Mouse (Mus musculus): ENCODE data around the gene Sftpa1. TPM values are rescaled to one million over a fixed set of nuclear protein-coding genes. Genes with fewer than 3 reads are reported as not detected.

Gene Sftpa1
- not detected for total RNA-seq (2021)

DNA sequence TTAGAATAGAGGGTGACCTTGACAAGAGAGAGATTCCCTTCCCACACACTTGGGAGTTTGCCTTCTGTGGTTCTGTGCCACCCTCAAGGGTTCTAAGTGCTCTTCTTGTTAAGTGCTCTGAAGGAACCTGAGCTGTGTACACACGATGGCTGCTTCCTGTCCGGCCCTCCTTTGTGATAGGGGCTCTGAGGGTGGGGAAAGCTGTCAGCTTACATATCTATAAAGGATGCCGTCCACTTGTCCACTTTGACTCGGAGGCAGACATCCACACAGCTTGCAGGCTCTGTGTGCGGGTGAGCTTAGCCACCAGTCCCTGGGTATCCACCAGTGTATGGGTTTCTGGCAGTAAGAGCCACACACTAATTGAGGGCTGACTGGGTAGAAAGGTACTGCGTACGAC lies at the start of gene Sftpa1:
TSS of gene Sftpa1 (plus strand) at position 243 of the 400 bp plus-strand sequence.
- no peak for DNase-seq
- intact Hi-C loops (cut with DNase I), result no loop called here

DNA sequence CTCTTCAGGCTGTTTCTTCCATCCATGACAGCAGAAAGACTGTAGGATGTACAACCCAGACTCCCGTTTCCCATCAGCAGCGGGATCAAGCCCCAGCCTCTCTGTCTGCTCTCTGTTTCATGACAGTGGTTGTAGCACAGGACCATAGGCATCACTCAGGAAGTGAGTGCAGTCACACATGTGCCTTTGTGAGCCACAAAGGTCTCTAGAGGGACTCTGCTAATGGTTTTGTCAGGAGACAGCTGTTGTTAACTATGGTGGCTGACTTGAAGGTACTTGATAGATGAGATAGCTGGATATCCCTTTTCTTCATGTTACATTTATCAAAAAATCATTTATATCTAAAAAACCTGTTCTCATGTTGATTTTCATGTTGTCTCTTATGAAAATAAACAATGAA lies 49.2 kb upstream of the Sftpa1 start:
- intact Hi-C loops (cut with DNase I), result no loop called here
- DNase-seq, result no peak

DNA sequence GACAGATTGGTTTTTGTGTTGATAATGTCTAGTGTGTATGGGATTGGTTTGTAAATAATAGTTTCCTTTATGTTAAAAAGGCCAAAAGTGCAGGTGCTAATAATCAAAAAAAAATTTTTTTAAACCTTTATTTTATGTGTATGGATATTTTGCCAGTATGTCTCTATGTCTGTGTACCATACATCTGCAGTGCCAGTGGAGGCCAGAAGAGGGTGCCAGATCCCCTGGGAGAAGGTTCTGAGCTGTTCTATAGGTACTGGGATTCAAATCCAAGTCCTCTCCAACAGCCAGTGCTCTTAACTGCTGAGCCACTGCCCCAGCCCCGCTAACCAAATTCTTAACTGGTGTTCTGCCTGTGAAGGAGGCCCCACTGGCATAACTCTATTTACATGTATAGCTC lies 44.1 kb upstream of the Sftpa1 start:
- intact Hi-C loops (cut with DNase I), result no loop called here
- no peak for DNase-seq

DNA sequence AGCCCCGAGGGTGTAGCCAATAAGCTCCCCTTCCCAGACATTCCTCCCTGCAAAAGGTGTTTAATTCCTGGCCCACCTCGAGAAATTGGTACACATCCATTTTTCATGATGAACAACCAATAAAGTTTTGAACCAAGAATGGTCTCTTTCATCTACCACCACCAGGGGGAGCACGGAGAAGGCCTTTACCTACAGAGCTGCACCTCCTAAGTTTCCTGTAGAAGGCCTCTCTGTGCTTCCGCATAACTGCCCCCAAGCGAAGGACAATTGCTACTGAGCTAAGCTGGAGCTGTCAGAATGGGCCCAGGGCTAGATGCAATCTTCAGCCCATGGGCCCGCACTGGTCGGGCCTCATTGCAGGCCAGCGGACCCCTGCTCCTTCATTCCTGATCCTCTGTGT lies 40.8 kb upstream of the Sftpa1 start:
- DNase-seq, result peak; percentile 3 to 5
- intact Hi-C loops (cut with DNase I), result no loop called here

GRCm38 (mm10) chr14:41094114-41094513 lies 37.5 kb upstream of the Sftpa1 start:
- no peak for DNase-seq
- intact Hi-C loops (cut with DNase I), result loop anchor here (2.0 kb wide), 1 partner anchor 69 kb away; no protein-coding TSS in a partner anchor

GRCm38 (mm10) chr14:41096296-41096860 lies 35.2 kb upstream of the Sftpa1 start:
- intact Hi-C loops (cut with DNase I), result no loop called here

GRCm38 (mm10) chr14:41098726-41099125 lies 32.9 kb upstream of the Sftpa1 start:
- intact Hi-C loops (cut with DNase I), result no loop called here
- DNase-seq, result no peak

More at GRCm38 (mm10) chr14:41096296-41096860, 35.2 kb upstream of the Sftpa1 start:
- no peak for DNase-seq

DNA sequence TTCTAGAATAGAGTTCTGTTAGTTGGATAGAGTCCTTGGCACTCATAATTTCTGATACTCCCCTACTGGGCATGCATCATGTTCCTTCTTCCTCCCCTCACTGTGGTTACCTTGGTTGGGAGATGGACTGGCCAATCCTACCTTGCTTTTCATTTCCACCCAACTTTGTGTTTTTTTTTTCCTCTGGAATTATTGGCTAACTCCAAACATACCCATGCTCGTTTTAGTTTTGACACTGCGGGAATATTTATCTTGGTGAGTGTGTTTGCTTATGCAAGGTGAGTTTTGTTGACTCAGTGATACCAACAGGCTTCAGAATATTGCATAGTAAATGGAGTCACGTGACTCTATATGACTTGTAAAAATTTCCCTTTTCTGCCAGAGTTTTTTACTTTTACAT lies 30.9 kb upstream of the Sftpa1 start:
- no peak for DNase-seq
- intact Hi-C loops (cut with DNase I), result no loop called here

DNA sequence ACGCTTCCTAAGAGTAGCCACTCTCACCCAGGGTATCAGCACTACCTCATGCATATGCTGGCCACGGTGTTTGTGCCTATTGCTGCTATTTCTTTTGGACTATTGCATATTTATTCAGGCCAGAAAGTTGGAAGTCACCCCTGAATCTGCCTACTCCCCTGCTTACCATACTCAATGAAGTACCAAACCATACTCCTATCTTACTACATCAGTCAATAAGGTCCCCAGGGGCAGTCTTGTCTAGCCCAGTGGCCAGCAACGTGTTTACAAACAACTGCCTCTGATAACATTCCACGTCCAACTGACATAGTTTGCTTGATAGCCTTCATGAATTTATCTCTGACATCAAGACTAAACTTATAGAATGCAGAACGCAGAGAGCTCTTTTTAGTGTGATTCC lies 30.3 kb upstream of the Sftpa1 start:
- no peak for DNase-seq
- intact Hi-C loops (cut with DNase I), result no loop called here

DNA sequence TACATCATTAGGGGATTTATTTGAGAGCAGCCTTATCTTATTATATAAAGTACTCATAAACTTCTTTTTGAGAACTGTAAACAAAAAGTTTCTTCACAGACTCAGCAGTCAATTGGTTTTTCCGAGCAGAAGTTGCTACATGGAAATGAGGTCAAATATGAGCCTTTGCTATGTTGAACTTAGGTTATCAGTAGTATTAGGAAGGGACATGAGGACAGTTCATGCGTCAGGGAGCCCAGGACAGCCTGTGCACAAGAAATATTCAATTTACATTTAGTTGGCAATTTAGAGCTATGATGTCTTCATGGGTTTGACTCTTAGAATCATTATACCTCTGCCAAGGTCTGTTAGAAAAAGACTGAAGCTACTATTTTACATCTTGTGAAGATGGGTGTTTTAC lies 29.3 kb upstream of the Sftpa1 start:
- no peak for DNase-seq
- intact Hi-C loops (cut with DNase I), result no loop called here

GRCm38 (mm10) chr14:41104853-41105444 lies 26.6 kb upstream of the Sftpa1 start, which contains the start of gene Mat1a:
Gene Mat1a, plus strand, starts transcription at chr14:41105035.
- no peak for DNase-seq
- intact Hi-C loops (cut with DNase I), result no loop called here

DNA sequence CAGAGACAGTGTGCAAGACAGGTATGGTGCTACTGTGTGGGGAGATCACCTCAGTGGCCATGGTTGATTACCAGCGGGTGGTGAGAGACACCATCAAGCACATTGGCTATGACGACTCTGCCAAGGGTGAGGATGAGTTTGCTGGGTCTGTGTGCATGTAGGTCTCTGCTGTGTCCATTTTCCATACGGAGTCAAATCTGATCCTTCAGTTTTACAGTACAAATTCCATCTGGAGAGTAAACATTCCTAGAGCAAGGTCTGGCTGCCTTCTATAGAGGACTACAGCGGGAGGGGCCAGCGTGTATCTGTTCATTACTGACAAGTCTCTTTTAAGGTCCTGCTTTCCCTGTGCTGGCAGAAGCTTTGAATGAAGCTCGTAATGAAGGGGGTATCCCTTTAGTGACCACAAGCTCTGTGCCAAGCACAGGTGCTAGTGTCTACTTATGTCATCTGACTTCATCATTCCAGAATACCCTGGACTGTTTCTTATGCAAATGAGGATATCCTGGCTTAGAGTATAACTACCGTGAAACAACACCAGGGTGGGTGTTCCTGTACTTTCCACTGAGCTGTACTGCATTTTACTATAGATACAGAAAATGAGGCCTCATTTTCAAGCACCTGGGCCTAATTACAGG lies 20.4 kb upstream of the Sftpa1 start:
- DNase-seq, result no peak
- intact Hi-C loops (cut with DNase I), result no loop called here

DNA sequence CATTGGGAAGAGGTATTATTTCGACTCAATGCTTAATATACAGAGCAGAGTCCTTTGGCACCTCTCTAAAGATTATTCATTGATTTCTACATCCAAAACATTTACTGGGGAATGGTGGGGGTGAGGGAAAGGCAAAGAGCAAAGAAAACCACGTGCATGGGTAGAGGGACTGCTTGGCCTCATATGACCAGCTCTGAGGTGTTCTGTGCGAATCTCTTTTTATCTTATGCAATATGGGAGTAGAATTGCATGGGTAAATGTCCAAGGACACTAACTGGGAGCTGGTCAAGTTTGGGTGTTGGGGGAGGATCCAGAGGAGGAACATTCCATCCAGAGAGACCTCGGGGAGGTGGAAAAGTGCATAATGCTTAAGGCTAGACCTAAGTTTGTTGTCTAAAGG lies 18.6 kb upstream of the Sftpa1 start:
- intact Hi-C loops (cut with DNase I), result no loop called here
- DNase-seq, result no peak

DNA sequence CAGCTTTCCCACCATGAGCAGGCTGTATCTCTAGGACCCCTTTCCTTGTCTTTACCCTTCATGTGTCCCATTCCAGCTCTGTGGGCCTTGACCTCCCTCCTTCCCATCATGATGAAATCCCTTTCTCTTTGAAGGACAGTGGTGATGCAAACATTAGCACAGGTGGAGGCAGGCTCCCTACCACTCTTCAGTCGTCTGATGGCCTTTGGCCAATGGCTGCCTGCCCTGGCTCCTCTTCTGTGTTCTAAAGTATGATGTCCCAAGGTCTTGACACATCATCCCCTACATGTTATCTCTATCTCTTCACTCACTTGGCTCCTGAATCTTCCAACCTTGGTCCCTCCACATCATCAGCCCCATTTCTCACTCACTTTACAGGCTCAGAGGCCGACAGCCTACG lies 15.3 kb upstream of the Sftpa1 start:
- no peak for DNase-seq
- intact Hi-C loops (cut with DNase I), result no loop called here

DNA sequence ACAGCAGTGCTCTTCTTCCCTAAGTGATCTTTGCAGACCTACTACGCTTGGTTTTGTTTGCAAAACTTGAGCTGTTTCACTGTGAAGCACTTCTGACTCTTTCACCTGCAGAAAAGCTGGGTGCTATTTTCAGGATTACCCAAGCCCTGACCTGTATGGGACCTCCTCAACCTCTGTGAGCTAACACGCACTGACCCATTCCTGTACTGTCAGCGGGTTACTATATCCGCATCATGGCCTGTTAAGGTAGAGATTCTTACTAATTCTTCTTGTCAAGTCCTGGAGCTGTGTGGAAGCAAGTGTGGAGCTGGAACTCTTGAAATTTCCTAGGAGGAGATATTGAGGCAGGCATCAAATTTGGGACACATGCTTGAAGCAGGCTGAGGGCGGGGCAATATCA lies 6.9 kb upstream of the Sftpa1 start:
- intact Hi-C loops (cut with DNase I), result no loop called here
- DNase-seq, result no peak

GRCm38 (mm10) chr14:41127997-41128396 lies 3.6 kb upstream of the Sftpa1 start:
- DNase-seq, result peak; percentile 7 to 24
- intact Hi-C loops (cut with DNase I), result loop anchor here (2.0 kb wide), 1 partner anchor 35 kb away; no protein-coding TSS in a partner anchor

GRCm38 (mm10) chr14:41137006-41137405 lies 5.4 kb downstream of the Sftpa1 start:
- intact Hi-C loops (cut with DNase I), result no loop called here
- DNase-seq, result no peak

- intact Hi-C loops (cut with DNase I), result no loop called here
- no peak for DNase-seq
Observed at GRCm38 (mm10) chr14:41140686-41141085, 9.1 kb downstream of the Sftpa1 start.

- intact Hi-C loops (cut with DNase I), result no loop called here
- no peak for DNase-seq
Observed at GRCm38 (mm10) chr14:41146035-41146434, 14.5 kb downstream of the Sftpa1 start.

DNA sequence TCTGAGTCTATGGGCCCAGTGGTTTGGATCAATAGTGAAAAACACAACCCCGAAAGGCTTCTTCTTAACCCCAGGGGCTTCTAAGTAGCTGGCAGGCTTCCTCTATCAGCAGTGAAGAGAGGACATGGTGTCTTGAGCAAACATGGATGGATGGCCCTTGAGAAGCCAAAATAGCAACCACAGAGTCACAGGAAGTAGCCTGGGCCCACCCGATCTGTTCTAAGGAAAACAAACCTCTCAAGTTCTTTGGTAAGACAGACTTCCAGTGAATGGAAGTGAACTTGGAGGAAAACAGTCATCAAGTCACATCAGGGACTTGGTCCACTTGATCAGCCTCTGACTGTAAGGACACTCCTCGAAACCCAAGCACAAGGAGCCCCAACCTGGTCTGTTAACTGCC lies 15.3 kb downstream of the Sftpa1 start:
- intact Hi-C loops (cut with DNase I), result no loop called here
- no peak for DNase-seq

DNA sequence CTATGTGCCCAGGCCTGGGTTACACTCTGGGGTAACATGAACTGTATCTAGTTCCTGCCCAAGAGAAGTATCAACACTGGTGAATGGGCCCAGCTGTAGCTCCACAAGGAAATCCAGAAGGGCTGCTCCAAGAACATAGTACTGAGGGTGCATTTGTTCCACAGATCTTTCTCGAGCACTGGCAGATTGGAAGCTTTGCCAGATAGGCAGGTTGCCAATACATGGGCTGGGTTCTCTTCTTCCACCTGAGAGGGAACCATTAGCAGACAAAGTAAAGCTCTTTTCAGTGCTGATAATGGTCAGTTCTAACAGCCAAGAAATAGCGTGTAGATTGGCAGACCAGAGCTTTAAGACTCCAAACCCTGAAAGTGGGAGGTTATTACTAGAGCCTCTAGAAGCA lies 15.8 kb downstream of the Sftpa1 start:
- no peak for DNase-seq
- intact Hi-C loops (cut with DNase I), result no loop called here

GRCm38 (mm10) chr14:41151220-41151898 lies 19.8 kb downstream of the Sftpa1 start, which contains the start of gene Mbl1:
Gene Mbl1, plus strand, starts transcription at chr14:41151458.
- intact Hi-C loops (cut with DNase I), result no loop called here
- no peak for DNase-seq
